ENCODE assay signal across 7 mouse cellular contexts in the genomic region with DNA sequence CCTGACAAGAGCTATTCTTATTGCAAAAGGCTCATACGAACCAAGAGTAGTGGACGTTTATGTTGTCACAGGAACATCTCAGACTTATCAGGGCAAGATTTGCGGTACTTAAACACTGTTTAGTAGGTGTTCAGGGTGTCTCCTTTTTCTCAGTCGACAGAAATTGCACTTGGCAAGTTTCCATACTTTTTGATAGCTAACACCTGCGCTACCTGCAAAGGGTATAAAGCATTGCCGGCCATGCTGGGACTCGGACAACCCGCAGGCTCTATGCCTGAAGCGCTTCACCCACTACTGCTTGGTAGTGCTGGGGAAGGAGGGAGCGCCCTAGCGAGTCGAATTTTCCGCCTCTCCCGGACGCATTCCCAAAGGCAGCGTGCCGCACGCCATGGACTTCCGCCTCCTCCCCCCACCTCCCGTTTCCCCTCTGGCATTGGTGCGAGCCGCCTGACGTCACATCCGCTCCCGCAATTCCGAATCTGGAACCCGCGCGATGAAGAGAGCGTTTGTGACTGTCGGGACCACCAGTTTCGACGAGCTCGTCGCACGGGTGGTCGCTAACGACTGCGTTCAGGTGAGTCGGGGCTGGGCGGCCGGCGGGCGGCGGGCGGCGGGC. TPM values are rescaled to one million over a fixed set of nuclear protein-coding genes. Genes with fewer than 3 reads are reported as not detected.
DNase-seq lines count a peak whose midpoint lies in the region; ATAC-seq lines count a peak whose summit lies in the region.

A gene (plus strand): TSS at position 257 of the 616 bp plus-strand sequence.

- peaks cover 17% of the 10 kb centered on the region; the same call in 1 of the 2 replicates for H3K27me3 ChIP-seq in embryonic facial prominence, embryonic 10.5 days (replicated peaks; ENCODE audit: low read depth, poor library complexity, severe bottlenecking)
- H3K27me3 ChIP-seq in midbrain, embryonic 11.5 days (ENCODE audit: control insufficient read depth, insufficient read depth, low read length), result no peaks in the 10 kb centered on the region

- no peaks in the 10 kb centered on the region for H3K36me3 ChIP-seq in embryonic facial prominence, embryonic 10.5 days (replicated peaks)
- H3K36me3 ChIP-seq in midbrain, embryonic 11.5 days (ENCODE audit: control insufficient read depth, insufficient read depth, low read length), result no peaks in the 10 kb centered on the region

- ATAC-seq in granulocyte monocyte progenitor cell, adult 5-6 weeks (replicated peaks; ENCODE audit: poor library complexity, severe bottlenecking), result peak; percentile 88
- ATAC-seq in midbrain, embryonic 11.5 days (ENCODE audit: low FRiP score), result peak; percentile 94

- no peaks in the 10 kb centered on the region for H3K9me3 ChIP-seq in embryonic facial prominence, embryonic 10.5 days
- no peaks in the 10 kb centered on the region for H3K9me3 ChIP-seq in midbrain, embryonic 11.5 days (ENCODE audit: control insufficient read depth, low read length)

- H3K4me3 ChIP-seq in embryonic facial prominence, embryonic 10.5 days, result peak within 1 kb of the TSS; percentile 76
- peak within 1 kb of the TSS; percentile 58 for H3K4me3 ChIP-seq in midbrain, embryonic 11.5 days (ENCODE audit: low read depth, low read length)

- intact Hi-C loops in left cerebral cortex, postnatal 4 days (cut with DNase I), result no loop called here

- peak within 1 kb of the TSS; percentile 86 for H3K27ac ChIP-seq in embryonic facial prominence, embryonic 10.5 days (replicated peaks)
- H3K27ac ChIP-seq in midbrain, embryonic 11.5 days (ENCODE audit: low read depth, low read length), result no peak within 1 kb of the TSS

- 21% methylated on average over 43 of the region's 47 CpGs for WGBS in embryonic facial prominence, embryonic 10.5 days
- WGBS in midbrain, embryonic 11.5 days, result 25% methylated on average over 37 of the region's 47 CpGs

- peak within 1 kb of the TSS; percentile 64 for H3K9ac ChIP-seq in midbrain, embryonic 11.5 days (ENCODE audit: low read length)

- peak within 1 kb of the TSS; percentile 71 for H3K4me2 ChIP-seq in midbrain, embryonic 11.5 days

- DNase-seq in adrenal gland, postnatal 14 days, result peak; percentile 87
- peak; percentile 88 for DNase-seq in embryonic facial prominence, embryonic 10.5 days (ENCODE audit: low spot score)
- peak; percentile 70 for DNase-seq in kidney, adult 11 months
- DNase-seq in left cerebral cortex, postnatal 4 days, result peak; percentile 86
- DNase-seq in midbrain, embryonic 11.5 days (ENCODE audit: low spot score, missing footprints), result peak; percentile 94
- DNase-seq in skeletal muscle tissue, adult 2 months (ENCODE audit: low read depth, low spot score), result peak; percentile 33

- peaks cover 19% of the 10 kb centered on the region for H3K4me1 ChIP-seq in embryonic facial prominence, embryonic 10.5 days
- no peaks in the 10 kb centered on the region for H3K4me1 ChIP-seq in midbrain, embryonic 11.5 days (ENCODE audit: control insufficient read depth, insufficient read depth, low read length)

RNA-seq across cellular contexts. Expression of the gene that starts here (rescaled TPM):
- total RNA-seq in adrenal gland, postnatal 14 days (2021), result 11.5 and 12.4 TPM in 2 replicates
- polyA plus RNA-seq in embryonic facial prominence, embryonic 10.5 days (2016; fragmentation: Nextera tagmentation; extraction: Ambion mirVana), result 28.2 and 28.4 TPM in 2 replicates
- 17.2 and 25.4 TPM in 2 replicates for total RNA-seq in granulocyte monocyte progenitor cell, adult 5-6 weeks (2014; fragmentation: Nextera tagmentation)
- total RNA-seq in granulocyte monocyte progenitor cell, adult 5-6 weeks (2017), result 6.5 and 13.3 TPM in 2 replicates
- total RNA-seq in left cerebral cortex, postnatal 4 days (2021), result 10 to 100 TPM; 20.7 to 22.5 TPM
- 27.2 and 31.0 TPM in 2 replicates for polyA plus RNA-seq in midbrain, embryonic 11.5 days (2014; fragmentation: Nextera tagmentation; extraction: Ambion mirVana)

Comparison
In these comparisons a context has a peak if more than half of its experiments do, and no peak if none do; other contexts are left out.
1. DNase-seq: peak in every context shown above with its lines; median percentile 94 in midbrain, embryonic 11.5 days; 88 in embryonic facial prominence, embryonic 10.5 days; 87 in adrenal gland, postnatal 14 days; 86 in left cerebral cortex, postnatal 4 days; 70 in kidney, adult 11 months; 33 in skeletal muscle tissue, adult 2 months.